In the genomic region with DNA sequence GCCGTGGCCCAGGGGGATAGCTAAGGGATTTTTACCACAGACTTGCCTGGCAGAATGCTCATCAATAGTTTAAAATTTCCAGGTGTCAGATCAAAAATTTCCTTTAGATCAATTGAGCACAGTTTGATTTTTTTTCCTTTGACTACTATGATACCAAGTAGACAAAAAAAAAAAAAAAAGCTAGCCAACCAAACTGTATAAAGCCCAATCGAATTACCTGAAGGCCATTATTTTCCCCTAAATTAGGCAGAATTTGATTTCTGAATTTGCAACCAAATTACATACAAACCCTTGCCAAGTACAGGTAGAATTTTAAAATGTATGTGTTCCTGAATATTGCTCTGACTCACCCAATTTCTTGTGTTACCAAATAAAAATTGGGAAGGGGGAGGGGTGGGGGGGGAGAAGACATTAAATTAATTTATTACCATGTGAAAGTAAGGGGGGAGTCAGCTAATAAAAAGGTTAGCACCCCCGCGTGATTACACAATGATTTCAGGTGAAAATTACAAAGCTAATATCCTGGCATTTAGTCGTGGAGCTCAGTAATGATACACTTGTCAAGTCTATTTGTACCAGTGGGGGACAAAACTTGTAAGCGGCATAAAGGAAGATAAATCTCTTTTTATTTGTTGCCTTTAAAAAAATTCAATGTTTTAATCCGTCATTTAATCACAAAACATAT, we compare ENCODE assay signal across 10 mouse cellular contexts.
DNase-seq lines count a peak whose midpoint lies in the region; ATAC-seq and TF ChIP-seq lines count a peak whose summit lies in the region.
"Had no signal": no experiment of that assay in that cellular context is flagged by ENCODE, and none has a peak within 500 bp of the region (broad histone marks: within the 10 kb centered on the region; RNA-seq: fewer than 3 reads in every experiment).

No protein-coding gene starts in this region.

- no peak for TF ChIP-seq POLR2A in cerebellum, adult 2 months (IDR thresholded peaks at IDR 0.05; ENCODE audit: borderline replicate concordance, insufficient read depth, low read length)
- TF ChIP-seq POLR2A in MEL (IDR thresholded peaks at IDR 0.05; ENCODE audit: control insufficient read depth in 1 of 2, insufficient read depth in 1 of 2, low read depth in 1 of 2, low read length in 2 of 2, poor library complexity in 1 of 2) (no peak), myocyte (IDR thresholded peaks at IDR 0.05; ENCODE audit: insufficient read length, low read depth) (no peak)

- no peak for TF ChIP-seq EP300 in MEL (IDR thresholded peaks at IDR 0.05; ENCODE audit: low read depth in 1 of 2, low read length in 2 of 2)

- H3K36me3 ChIP-seq in MEL (ENCODE audit: control insufficient read depth in 1 of 2, insufficient read depth in 2 of 2, low read length in 2 of 2) = peaks cover 0 to 8% of the 10 kb centered on the region in 2 experiments; a peak in 2 of 4 replicates
- H3K36me3 ChIP-seq in myocyte (ENCODE audit: control insufficient read depth, insufficient read depth) = peaks cover 9% of the 10 kb centered on the region
- H3K36me3 ChIP-seq: embryonic facial prominence, embryonic 12.5 days had no signal

- H3K27ac ChIP-seq in cerebellum, adult 2 months (ENCODE audit: insufficient read depth, low read length) = peak overlapping the region; percentile 94
- H3K27ac ChIP-seq in left cerebral cortex, adult 2 months = peak overlapping the region; percentile 100
- peak overlapping the region; percentile 96 for H3K27ac ChIP-seq in MEL (ENCODE audit: control insufficient read depth, low read depth, low read length)
- H3K27ac ChIP-seq: embryonic facial prominence, embryonic 12.5 days had no signal

- no peaks in the 10 kb centered on the region for H3K9me3 ChIP-seq in MEL (replicated peaks; ENCODE audit: insufficient read depth, low read length)
- H3K9me3 ChIP-seq: embryonic facial prominence, embryonic 12.5 days had no signal

- no peak for TF ChIP-seq CTCF in cerebellum, adult 2 months (IDR thresholded peaks at IDR 0.05; ENCODE audit: borderline replicate concordance, insufficient read depth, low read depth, low read length)
- no peak for TF ChIP-seq CTCF in left cerebral cortex, adult 2 months (IDR thresholded peaks at IDR 0.05)
- no peak for TF ChIP-seq CTCF in MEL (IDR thresholded peaks at IDR 0.05 in 2 of 3, conservative IDR thresholded peaks at IDR 0.05 in 1 of 3; ENCODE audit: control insufficient read depth in 1 of 3, insufficient read depth in 1 of 3, low read depth in 2 of 3, low read length in 3 of 3, poor library complexity in 1 of 3, severe bottlenecking in 1 of 3)

- H3K27me3 ChIP-seq in cerebellum, adult 2 months (ENCODE audit: control insufficient read depth, insufficient read depth, low read length) = no peaks in the 10 kb centered on the region
- no peaks in the 10 kb centered on the region; a peak in 1 of 4 replicates for H3K27me3 ChIP-seq in MEL (ENCODE audit: control insufficient read depth in 1 of 2, insufficient read depth in 2 of 2, low read length in 2 of 2)
- no peaks in the 10 kb centered on the region for H3K27me3 ChIP-seq in myocyte (ENCODE audit: control insufficient read depth, insufficient read depth, insufficient read length)

- TF ChIP-seq RAD21 in MEL (IDR thresholded peaks at IDR 0.05; ENCODE audit: low read depth, low read length) = no peak

- H3K4me3 ChIP-seq in cerebellum, adult 2 months (replicated peaks; ENCODE audit: insufficient read depth, low read depth, low read length) = peak overlapping the region; percentile 61
- H3K4me3 ChIP-seq in left cerebral cortex, adult 2 months = peak overlapping the region; percentile 47
- H3K4me3 ChIP-seq in MEL (ENCODE audit: control insufficient read depth in 1 of 2, insufficient read depth in 1 of 2, low read depth in 2 of 2, low read length in 2 of 2) = peak overlapping the region; percentile 67 to 97
- H3K4me3 ChIP-seq in myocyte = peak overlapping the region; percentile 95
- H3K4me3 ChIP-seq: embryonic facial prominence, embryonic 12.5 days had no signal

- H3K9ac ChIP-seq in MEL (ENCODE audit: control insufficient read depth, low read depth, low read length, poor library complexity, severe bottlenecking) = peak overlapping the region; percentile 99
- H3K9ac ChIP-seq: embryonic facial prominence, embryonic 12.5 days had no signal

- DNase-seq in cerebellum, adult 2 months = no peak
- no peak for DNase-seq in left cerebral cortex, adult 2 months (ENCODE audit: extremely low spot score in 1 of 2, low spot score in 2 of 2)
- DNase-seq in left cerebral cortex, adult 11 months (ENCODE audit: low spot score) = no peak
- DNase-seq in MEL (ENCODE audit: low read depth, low spot score) = peak; percentile 59
- DNase-seq in cerebellum, adult 11 months = no peak

- intact Hi-C loops in left cerebral cortex, adult 2 months (cut with DNase I) = no loop called here

- no peak for ATAC-seq in cerebellum, adult (ENCODE audit: insufficient number of reproducible peaks, low FRiP score, low TSS enrichment)
- ATAC-seq in inflammation-experienced regulatory T-cells, adult 6 months = no peak

- H3K79me2 ChIP-seq in MEL (ENCODE audit: control insufficient read depth, insufficient read depth, low read length, poor library complexity) = peaks cover 63% of the 10 kb centered on the region
- peaks cover 80% of the 10 kb centered on the region for H3K79me2 ChIP-seq in myocyte (ENCODE audit: control insufficient read depth, insufficient read depth)

- peak overlapping the region; percentile 29 for H3ac ChIP-seq in myocyte (ENCODE audit: control insufficient read depth, insufficient read length)

- peak overlapping the region; percentile 97 for H3K4me2 ChIP-seq in myocyte (ENCODE audit: low read depth)
- H3K4me2 ChIP-seq: embryonic facial prominence, embryonic 12.5 days; heart, embryonic 11.5 days had no signal

- peaks cover 12% of the 10 kb centered on the region for H3K4me1 ChIP-seq in cerebellum, adult 2 months (ENCODE audit: control insufficient read depth, insufficient read depth, low read length)
- peaks cover 0 to 8% of the 10 kb centered on the region in 2 experiments; a peak in 2 of 4 replicates for H3K4me1 ChIP-seq in MEL (ENCODE audit: control insufficient read depth in 1 of 2, insufficient read depth in 2 of 2, low read length in 2 of 2)

- 15% methylated on average over 7 of the region's 7 CpGs for WGBS in cerebellum, adult 2 months

TF ChIP-seq in MEL, 35 proteins besides CTCF, POLR2A, EP300 and RAD21:
- TF ChIP-seq ZNF384 (IDR thresholded peaks at IDR 0.05; ENCODE audit: low read depth, low read length) = peak; percentile 79
- no peak for TF ChIP-seq POLR2AphosphoS2 (IDR thresholded peaks at IDR 0.05; ENCODE audit: low read length)
- no peak for TF ChIP-seq USF1 (IDR thresholded peaks at IDR 0.05; ENCODE audit: low read depth, low read length)

TF ChIP-seq in myocyte, 11 proteins besides CTCF, POLR2A, EP300 and RAD21:
- no peak for TF ChIP-seq MAX (IDR thresholded peaks at IDR 0.05; ENCODE audit: low read depth)
- TF ChIP-seq CEBPB (IDR thresholded peaks at IDR 0.05; ENCODE audit: insufficient read depth, poor library complexity, severe bottlenecking) = 0 out of 2 replicates have a peak, but pooled peaks have one; percentile 56
- no peak for TF ChIP-seq TCF3 (IDR thresholded peaks at IDR 0.05; ENCODE audit: insufficient read length, low read depth)
- TF ChIP-seq POLR2AphosphoS2 (IDR thresholded peaks at IDR 0.05; ENCODE audit: insufficient read length, low read depth) = no peak
- TF ChIP-seq TCF12 (IDR thresholded peaks at IDR 0.05; ENCODE audit: insufficient read depth, poor library complexity, severe bottlenecking) = no peak
